Mouse (Mus musculus) midbrain, postnatal 0 days (tissue): ENCODE data around the gene Slc37a4. TPM values are rescaled to one million over a fixed set of nuclear protein-coding genes. Genes with fewer than 3 reads are reported as not detected.
"Not testable (repeated sequence)": the region's sequence is repeated elsewhere in the genome, so short reads cannot be mapped to it uniquely, and the experiment has no call there.

ENCODE experiments used
- ATAC-seq: fragments of 200-750 bp; cut with Nextera tagmentation; 2 replicates; pipeline ENCODE4 v1.8.0; 2017; ENCODE audit warnings: moderate number of reproducible peaks, mild to moderate bottlenecking, moderate TSS enrichment, moderate library complexity; ENCODE audit not compliant: low FRiP score
- DNase-seq: peaks from one replicate; pipeline ENCODE4 v3.0.0-alpha.2; 2015; ENCODE audit warnings: low spot score
- H3K27ac ChIP-seq: fragments of 300-500 bp; sonication (generic); 2 replicates; pipeline ENCODE4 v1.5.1; 2014; ENCODE audit warnings: low read depth, mild to moderate bottlenecking, low read length, mixed read lengths
- H3K27me3 ChIP-seq: fragments of 300-500 bp; sonication (generic); 2 replicates; pipeline ENCODE4 v1.6.1; 2014; ENCODE audit warnings: low read length, control low read depth, mixed read lengths; ENCODE audit not compliant: insufficient read depth
- H3K36me3 ChIP-seq: fragments of 300-500 bp; sonication (generic); 2 replicates; pipeline ENCODE4 v1.6.1; 2014; ENCODE audit warnings: low read length, control low read depth, mixed read lengths; ENCODE audit not compliant: insufficient read depth
- H3K4me1 ChIP-seq: fragments of 300-500 bp; sonication (generic); 2 replicates; pipeline ENCODE4 v1.6.1; 2014; ENCODE audit warnings: mild to moderate bottlenecking, control low read depth, antibody characterized with exemption, low read length, mixed read lengths; ENCODE audit not compliant: insufficient read depth
- H3K4me2 ChIP-seq: fragments of 300-500 bp; sonication (generic); 2 replicates; pipeline ENCODE4 v1.6.1; 2014; ENCODE audit warnings: low read depth, mild to moderate bottlenecking, low read length, mixed read lengths; ENCODE audit not compliant: poor library complexity, severe bottlenecking
- H3K4me3 ChIP-seq: fragments of 300-500 bp; sonication (generic); 2 replicates; pipeline ENCODE4 v1.5.1; 2014; ENCODE audit warnings: low read depth, mild to moderate bottlenecking, low read length, moderate library complexity
- H3K9ac ChIP-seq: fragments of 300-500 bp; sonication (generic); replicated peaks from 2 replicates; pipeline ENCODE4 v1.6.1; 2014; ENCODE audit warnings: mild to moderate bottlenecking, low read length, moderate library complexity, mixed read lengths; ENCODE audit not compliant: poor library complexity, severe bottlenecking
- H3K9me3 ChIP-seq: fragments of 300-500 bp; sonication (generic); 2 replicates; pipeline ENCODE4 v1.6.1; 2016; ENCODE audit warnings: low read length, control low read depth
- CTCF ChIP-seq: IDR thresholded peaks from 2 replicates; pipeline ENCODE4 v1.5.1; 2016; ENCODE audit warnings: antibody characterized with exemption, mild to moderate bottlenecking
- WGBS: fragments of 180-500 bp; shearing (Covaris S2); extraction: QIAGEN DNeasy Blood & Tissue Kit; methylation state at CpG from one replicate; pipeline ENCODE4 v1.1.7; 2014; 5-methylcytosine and 5-hydroxymethylcytosine counted together
- microRNA-seq: library from miRNA; unstranded; fragments of <30 nt; microRNA quantifications from one replicate; pipeline ENCODE4, GENCODE M21; 2016; ENCODE audit warnings: borderline number of aligned reads
- polyA plus RNA-seq: library from polyadenylated mRNA; unstranded; fragments of >200 nt; fragmentation: Nextera tagmentation; extraction: Ambion mirVana; gene quantifications from 2 replicates; pipeline ENCODE4 v1.2.1, GENCODE M21; 2015
- total RNA-seq: library from RNA; depleted of rRNA; stranded (reverse); fragments of >200 nt; gene quantifications from 2 replicates; pipeline ENCODE4 v1.2.3, GENCODE M21; 2014; rRNA removed

The Slc37a4 gene
- total and polyA plus RNA-seq, 2 experiments from 2014 or later = 35.9 to 99.6 TPM

DNA sequence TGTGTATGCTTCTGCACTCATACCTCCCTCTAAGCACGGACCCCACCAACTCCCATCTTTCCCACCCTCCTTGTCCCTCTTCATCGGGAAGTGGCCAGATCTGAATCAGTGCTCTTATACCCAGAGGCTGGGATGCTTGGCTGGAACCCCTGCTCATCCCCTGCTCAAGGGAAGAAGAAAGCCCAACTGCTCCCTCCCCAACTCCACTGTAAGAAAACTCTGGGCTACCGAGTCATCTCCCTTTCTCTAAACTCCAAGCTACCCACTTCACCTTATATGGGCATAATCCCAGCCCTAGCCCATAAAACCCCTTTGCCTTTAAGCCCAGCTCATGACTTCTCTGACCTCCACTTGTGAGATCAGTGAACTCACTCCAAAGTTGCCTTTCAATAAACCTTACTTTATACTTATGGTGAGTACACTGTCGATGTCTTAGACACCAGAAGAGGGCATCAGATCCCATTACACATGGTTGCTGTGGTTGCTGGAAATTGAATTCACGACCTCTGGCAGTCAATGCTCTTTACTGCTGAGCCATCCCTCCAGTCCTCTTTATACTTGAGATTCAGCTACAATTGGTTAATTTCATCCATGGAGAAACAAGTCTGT is 36.0 kb downstream of the Slc37a4 start:
- no peak for ATAC-seq
- WGBS = 60% methylated on average over 5 of the region's 5 CpGs
- H3K9ac ChIP-seq = no peak overlapping the region

DNA sequence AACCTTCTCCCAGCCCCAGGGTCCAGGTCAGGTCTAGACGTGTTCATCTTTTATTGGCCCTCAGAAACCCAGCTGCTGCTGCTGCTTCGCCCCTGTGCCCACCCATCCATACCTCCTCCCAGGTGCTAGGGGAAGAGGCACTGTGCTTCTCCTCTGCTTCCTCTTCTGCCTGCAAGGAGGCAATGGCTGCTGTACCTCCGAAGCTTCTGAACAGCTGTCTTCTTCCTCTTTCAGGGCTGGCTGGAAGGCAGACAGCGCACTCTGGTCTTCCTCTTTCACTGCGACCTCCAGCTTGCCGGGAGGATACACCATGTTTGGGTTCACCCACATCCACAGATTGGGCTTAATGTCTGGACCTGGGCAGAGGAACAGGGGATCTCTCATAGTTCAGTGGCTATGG is 39.1 kb downstream of the Slc37a4 start:
- 86% methylated on average over 6 of the region's 6 CpGs for WGBS
- TF ChIP-seq CTCF = no peak
- no peak for DNase-seq

More for the DNA sequence above, 36.0 kb downstream of the Slc37a4 start:
- no peak overlapping the region for H3K4me3 ChIP-seq
- H3K27ac ChIP-seq = no peak overlapping the region
- H3K4me1 ChIP-seq = no peaks in the 10 kb centered on the region
- no peaks in the 10 kb centered on the region for H3K36me3 ChIP-seq
- H3K27me3 ChIP-seq = no peaks in the 10 kb centered on the region
- DNase-seq = no peak
- no peaks in the 10 kb centered on the region for H3K9me3 ChIP-seq
- H3K4me2 ChIP-seq = no peak overlapping the region
- no peak for TF ChIP-seq CTCF

DNA sequence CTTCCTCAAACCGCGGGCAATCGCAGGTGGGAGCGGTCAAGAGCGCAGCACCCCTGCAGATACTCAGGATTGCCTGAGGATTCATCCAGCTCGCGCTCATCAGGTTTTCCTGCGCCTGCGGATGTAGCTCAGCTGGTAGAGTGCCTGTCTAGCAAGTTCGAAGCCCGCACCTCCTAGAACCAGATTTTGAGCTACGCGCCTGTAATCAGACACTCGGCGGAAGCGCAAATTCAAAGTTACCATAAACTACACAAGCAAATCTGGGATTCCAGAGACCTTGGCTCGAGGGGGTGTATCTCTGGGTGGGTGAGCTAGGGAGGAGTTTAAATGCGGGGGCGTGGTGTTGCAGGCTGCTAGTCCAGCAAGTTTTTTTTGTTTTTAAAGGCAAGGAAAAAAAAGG is 44.3 kb downstream of the Slc37a4 start, which contains the start of gene Foxr1:
Gene Foxr1 (minus strand): TSS at position 176 of the 400 bp plus-strand sequence.
- H3K27me3 ChIP-seq = no peaks in the 10 kb centered on the region
- no peak within 1 kb of the TSS for H3K9ac ChIP-seq
- no peak within 1 kb of the TSS for H3K4me3 ChIP-seq
- 82% methylated on average over 19 of the region's 19 CpGs for WGBS
- TF ChIP-seq CTCF = no peak
- H3K9me3 ChIP-seq = no peaks in the 10 kb centered on the region
- H3K4me1 ChIP-seq = no peaks in the 10 kb centered on the region
- H3K27ac ChIP-seq = no peak within 1 kb of the TSS
- no peak for DNase-seq
- H3K4me2 ChIP-seq = no peak within 1 kb of the TSS
- ATAC-seq = no peak
- no peaks in the 10 kb centered on the region for H3K36me3 ChIP-seq

More for the DNA sequence above, 39.1 kb downstream of the Slc37a4 start:
- H3K4me2 ChIP-seq = no peak overlapping the region
- H3K27me3 ChIP-seq = no peaks in the 10 kb centered on the region
- H3K9me3 ChIP-seq = no peaks in the 10 kb centered on the region
- no peak overlapping the region for H3K4me3 ChIP-seq
- no peak for ATAC-seq
- H3K27ac ChIP-seq = no peak overlapping the region
- H3K36me3 ChIP-seq = no peaks in the 10 kb centered on the region
- no peak overlapping the region for H3K9ac ChIP-seq
- H3K4me1 ChIP-seq = no peaks in the 10 kb centered on the region

DNA sequence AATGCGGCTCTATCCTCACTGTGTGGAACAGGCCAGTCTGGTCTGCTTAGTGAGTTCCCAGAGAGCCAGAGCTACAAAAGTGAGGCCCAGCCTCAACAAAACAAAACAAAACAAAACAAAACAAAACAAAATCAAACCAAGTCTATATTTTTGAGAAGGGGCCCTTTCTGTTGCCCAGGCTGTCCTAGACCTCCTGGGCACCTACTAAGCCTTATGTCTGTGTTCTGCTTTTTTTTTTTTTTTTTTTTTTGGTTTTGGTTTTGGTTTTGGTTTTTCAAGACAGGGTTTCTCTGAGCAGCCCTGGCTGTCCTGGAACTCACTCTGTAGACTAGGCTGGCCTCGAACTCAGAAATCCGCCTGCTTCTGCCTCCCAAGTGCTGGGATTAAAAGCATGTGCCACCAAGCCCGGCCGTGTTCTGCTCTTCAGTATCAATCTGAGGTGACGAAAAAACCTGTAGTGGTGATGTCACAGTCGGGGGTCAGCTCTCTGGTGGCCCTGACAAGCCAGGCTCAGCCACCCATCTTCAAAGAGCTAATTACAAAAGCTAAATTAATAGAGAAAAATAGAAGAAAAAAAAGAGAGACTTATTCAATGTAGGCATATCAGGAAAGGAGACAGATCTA is 47.9 kb downstream of the Slc37a4 start:
- WGBS = 85% methylated on average over 7 of the region's 7 CpGs
- ATAC-seq, H3K9me3 ChIP-seq, H3K27ac ChIP-seq, H3K27me3 ChIP-seq, H3K4me1 ChIP-seq, H3K4me2 ChIP-seq, H3K9ac ChIP-seq, H3K36me3 ChIP-seq, DNase-seq, H3K4me3 ChIP-seq: not testable (repeated sequence)

DNA sequence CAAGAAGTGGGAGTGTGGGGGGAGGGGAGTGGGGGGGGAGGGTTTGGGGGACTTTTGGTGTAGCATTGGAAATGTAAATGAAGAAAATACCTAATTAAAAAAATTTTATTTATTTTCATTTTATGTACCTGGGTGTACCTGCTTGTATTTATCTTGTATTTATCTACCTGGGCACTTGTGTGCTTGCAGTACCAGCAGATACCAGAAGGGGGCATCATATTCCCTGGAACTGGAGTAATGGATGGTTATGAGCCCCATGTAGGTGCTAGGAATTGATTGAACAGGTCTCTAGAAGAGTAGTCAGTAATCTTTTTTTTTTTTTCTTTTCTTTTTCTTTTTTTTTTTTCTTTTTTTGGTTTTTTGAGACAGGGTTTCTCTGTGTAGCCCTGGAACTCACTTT is 53.7 kb downstream of the Slc37a4 start:
- H3K9ac ChIP-seq = no peak overlapping the region
- no peaks in the 10 kb centered on the region for H3K4me1 ChIP-seq
- ATAC-seq (no peak), DNase-seq (no peak)
- H3K36me3 ChIP-seq = no peaks in the 10 kb centered on the region
- no peak overlapping the region for H3K27ac ChIP-seq
- H3K9me3 ChIP-seq = no peaks in the 10 kb centered on the region
- no peak overlapping the region for H3K4me3 ChIP-seq
- TF ChIP-seq CTCF = peak; percentile 45
- H3K27me3 ChIP-seq = no peaks in the 10 kb centered on the region
- no peak overlapping the region for H3K4me2 ChIP-seq

Small RNA genes lying within 50 kb of the gene (microRNA-seq; reads per million reads assigned to microRNA genes)
- gene Mir7085 = not detected

Other genes with a start within 250 kb of the Slc37a4 start
- 32.1 and 43.9 TPM in 2 replicates for gene Cbl, start 162.8 kb upstream of the Slc37a4 start, total RNA-seq
- gene Cbl, start 162.8 kb upstream of the Slc37a4 start, polyA plus RNA-seq = 14.7 and 17.3 TPM in 2 replicates
- 3.0 and 6.1 TPM in 2 replicates for gene Ccdc153, start 156.2 kb upstream of the Slc37a4 start, total RNA-seq
- gene Ccdc153, start 156.2 kb upstream of the Slc37a4 start, polyA plus RNA-seq = 2.7 TPM in 2 replicates
- 0.27 TPM in 1 of 2 replicates, not detected in the other for gene Pdzd3, start 145.4 kb upstream of the Slc37a4 start, total RNA-seq
- 0.58 and 0.63 TPM in 2 replicates for gene Pdzd3, start 145.4 kb upstream of the Slc37a4 start, polyA plus RNA-seq
- gene Nlrx1, start 128.3 kb upstream of the Slc37a4 start, total RNA-seq = 4.2 and 6.2 TPM in 2 replicates
- 6.0 and 6.9 TPM in 2 replicates for gene Nlrx1, start 128.3 kb upstream of the Slc37a4 start, polyA plus RNA-seq
- gene Abcg4, start 108.2 kb upstream of the Slc37a4 start, total RNA-seq = 60.0 and 65.8 TPM in 2 replicates
- gene Abcg4, start 108.2 kb upstream of the Slc37a4 start, polyA plus RNA-seq = 27.9 and 28.2 TPM in 2 replicates
- 21.8 and 25.3 TPM in 2 replicates for gene Hinfp, start 91.2 kb upstream of the Slc37a4 start, total RNA-seq
- gene Hinfp, start 91.2 kb upstream of the Slc37a4 start, polyA plus RNA-seq = 15.2 and 15.4 TPM in 2 replicates
- 48.9 and 57.1 TPM in 2 replicates for gene C2cd2l, start 76.6 kb upstream of the Slc37a4 start, total RNA-seq
- gene C2cd2l, start 76.6 kb upstream of the Slc37a4 start, polyA plus RNA-seq = 22.6 and 23.6 TPM in 2 replicates
- gene Dpagt1, start 70.8 kb upstream of the Slc37a4 start, total RNA-seq = 23.2 and 27.2 TPM in 2 replicates
- 33.6 and 34.1 TPM in 2 replicates for gene Dpagt1, start 70.8 kb upstream of the Slc37a4 start, polyA plus RNA-seq
- 91.7 and 145 TPM in 2 replicates for gene H2afx, start 62.2 kb upstream of the Slc37a4 start, total RNA-seq
- 112 and 119 TPM in 2 replicates for gene H2afx, start 62.2 kb upstream of the Slc37a4 start, polyA plus RNA-seq
- 30.1 and 31.7 TPM in 2 replicates for gene Hmbs, start 52.6 kb upstream of the Slc37a4 start, total RNA-seq
- gene Hmbs, start 52.6 kb upstream of the Slc37a4 start, polyA plus RNA-seq = 55.5 and 56.9 TPM in 2 replicates
- 41.5 and 42.6 TPM in 2 replicates for gene Vps11, start 35.2 kb upstream of the Slc37a4 start, total RNA-seq
- 41.5 and 43.3 TPM in 2 replicates for gene Vps11, start 35.2 kb upstream of the Slc37a4 start, polyA plus RNA-seq
- gene Hyou1, start 17.4 kb upstream of the Slc37a4 start, total RNA-seq = 64.7 and 78.8 TPM in 2 replicates
- gene Hyou1, start 17.4 kb upstream of the Slc37a4 start, polyA plus RNA-seq = 16.9 and 18.5 TPM in 2 replicates
- 298 and 395 TPM in 2 replicates for gene Rps25, start 10.3 kb downstream of the Slc37a4 start, total RNA-seq
- gene Rps25, start 10.3 kb downstream of the Slc37a4 start, polyA plus RNA-seq = 1,596 and 1,621 TPM in 2 replicates
- 149 and 166 TPM in 2 replicates for gene Trappc4, start 10.7 kb downstream of the Slc37a4 start, total RNA-seq
- gene Trappc4, start 10.7 kb downstream of the Slc37a4 start, polyA plus RNA-seq = 326 and 327 TPM in 2 replicates
- 20.0 and 23.2 TPM in 2 replicates for gene Ccdc84, start 21.7 kb downstream of the Slc37a4 start, total RNA-seq
- gene Ccdc84, start 21.7 kb downstream of the Slc37a4 start, polyA plus RNA-seq = 30.2 and 36.1 TPM in 2 replicates
- gene Foxr1, start 44.3 kb downstream of the Slc37a4 start, total RNA-seq = not detected in 2 replicates
- gene Foxr1, start 44.3 kb downstream of the Slc37a4 start, polyA plus RNA-seq = not detected in 2 replicates
- gene Upk2, start 58.1 kb downstream of the Slc37a4 start, total RNA-seq = not detected in 2 replicates
- gene Upk2, start 58.1 kb downstream of the Slc37a4 start, polyA plus RNA-seq = not detected in 2 replicates
- gene Bcl9l, start 86.0 kb downstream of the Slc37a4 start, total RNA-seq = 42.1 and 61.1 TPM in 2 replicates
- gene Bcl9l, start 86.0 kb downstream of the Slc37a4 start, polyA plus RNA-seq = 10.0 and 10.4 TPM in 2 replicates
- not detected in 2 replicates for gene Cxcr5, start 165.0 kb downstream of the Slc37a4 start, total RNA-seq
- gene Cxcr5, start 165.0 kb downstream of the Slc37a4 start, polyA plus RNA-seq = not detected in 2 replicates
- 68.6 and 87.2 TPM in 2 replicates for gene Ddx6, start 208.0 kb downstream of the Slc37a4 start, total RNA-seq
- 14.8 and 19.9 TPM in 2 replicates for gene Ddx6, start 208.0 kb downstream of the Slc37a4 start, polyA plus RNA-seq